Mouse (Mus musculus) embryonic fibroblast, embryonic 13.5 days (primary cell): ENCODE data around the gene Serpina1f.
"Not testable (repeated sequence)": the region's sequence is repeated elsewhere in the genome, so short reads cannot be mapped to it uniquely, and the experiment has no call there.

Experiments
- CTCF ChIP-seq: IDR thresholded peaks from 2 replicates; pipeline ENCODE4 v1.5.1; 2011; ENCODE audit warnings: mild to moderate bottlenecking, control low read depth, low read length, moderate library complexity, borderline replicate concordance; ENCODE audit not compliant: insufficient read depth
- POLR2A ChIP-seq: IDR thresholded peaks from 2 replicates; pipeline ENCODE4 v1.6.1; 2011; ENCODE audit warnings: low read depth, mild to moderate bottlenecking, control low read depth, low read length, moderate library complexity

DNA sequence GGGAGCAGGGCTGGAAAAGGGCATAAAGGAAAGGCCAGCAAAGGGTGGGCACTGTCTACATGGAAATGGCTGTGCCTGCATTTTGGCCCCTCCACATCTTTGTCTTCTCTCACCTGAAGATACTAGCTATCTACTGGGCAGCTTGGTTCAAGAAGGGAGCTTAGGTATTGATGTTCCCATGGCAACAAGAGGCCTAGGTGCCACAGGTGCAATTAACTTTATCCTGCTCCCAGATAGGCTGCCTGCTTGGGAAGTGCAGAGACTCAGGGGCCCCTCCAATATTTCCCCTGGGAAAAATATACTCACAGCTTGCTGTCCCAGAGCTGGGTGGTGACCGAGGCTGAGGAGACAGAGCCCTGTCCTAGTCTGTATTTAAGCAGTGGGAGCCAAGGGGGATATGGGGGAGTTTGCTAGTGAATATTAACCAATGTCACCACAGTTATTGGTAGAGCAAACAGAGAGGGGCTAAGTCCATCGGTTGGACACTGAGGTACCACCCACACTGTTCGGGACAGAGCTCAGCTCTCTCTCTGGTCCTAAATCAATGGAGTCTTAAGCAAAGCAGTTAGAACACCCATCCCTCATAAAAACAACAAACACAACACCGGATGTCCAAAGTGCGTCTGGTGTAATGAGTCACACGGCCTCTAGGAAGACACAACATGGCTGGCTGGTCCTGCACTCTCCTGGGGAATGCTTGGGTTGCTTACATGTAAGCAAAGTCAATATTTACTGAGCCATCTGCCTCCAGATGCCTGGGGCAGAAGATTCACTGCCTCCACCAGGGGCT, 42.7 kb upstream of the Serpina1f start:
- TF ChIP-seq CTCF, POLR2A: not testable (repeated sequence)
